Mouse (Mus musculus): ENCODE results near the gene Rhbdd2. TPM values are rescaled to one million over a fixed set of nuclear protein-coding genes. Genes with fewer than 3 reads are reported as not detected.

The Rhbdd2 gene
- total and polyA plus RNA-seq, 2 experiments: 8.5 to 20.9 TPM

- Histone ChIP-seq H3K27me3 (ENCODE audit: control insufficient read depth, insufficient read depth, low read length) (no peaks in the 10 kb centered on the region), H3K9ac (ENCODE audit: low read depth, low read length) (no peak overlapping the region), H3K79me2 (ENCODE audit: control insufficient read depth, insufficient read depth, low read length) (peaks cover under 1% of the 10 kb centered on the region; the same call in 1 of the 2 replicates), H3K4me3 (ENCODE audit: insufficient read depth, low read depth, low read length) (no peak overlapping the region), H3K27ac (replicated peaks; ENCODE audit: insufficient read depth, low read depth, low read length) (no peak overlapping the region; the same call in 1 of the 2 replicates), H3K4me1 (ENCODE audit: control insufficient read depth, insufficient read depth, low read length) (peaks cover 25% of the 10 kb centered on the region), H3K36me3 (ENCODE audit: control insufficient read depth, insufficient read depth, low read length) (peaks cover 2% of the 10 kb centered on the region; the same call in 1 of the 2 replicates)
- DNase-seq (ENCODE audit: extremely low read depth, low read depth, low spot score): no peak
- no peak for TF ChIP-seq CTCF (IDR thresholded peaks at IDR 0.05; ENCODE audit: low read depth, low read length)
- no peak for TF ChIP-seq POLR2A (IDR thresholded peaks at IDR 0.05; ENCODE audit: extremely low read depth, insufficient read depth, low read length)
- 96% methylated on average over 1 of the region's 1 CpGs for WGBS
These were observed 8.6 kb downstream of the Rhbdd2 start for GRCm38 (mm10) chr5:135641028-135641427.

GRCm38 (mm10) chr5:135642686-135643551 is 10.5 kb downstream of the Rhbdd2 start:
- TF ChIP-seq CTCF (IDR thresholded peaks at IDR 0.05; ENCODE audit: low read depth, low read length): no peak
- no peak for TF ChIP-seq POLR2A (IDR thresholded peaks at IDR 0.05; ENCODE audit: extremely low read depth, insufficient read depth, low read length)
- DNase-seq (ENCODE audit: extremely low read depth, low read depth, low spot score): peak; percentile 90
- H3K27ac ChIP-seq (replicated peaks; ENCODE audit: insufficient read depth, low read depth, low read length): peak overlapping the region; percentile 68
- peaks cover 34% of the 10 kb centered on the region for H3K4me1 ChIP-seq (ENCODE audit: control insufficient read depth, insufficient read depth, low read length)
- no peaks in the 10 kb centered on the region for H3K36me3 ChIP-seq (ENCODE audit: control insufficient read depth, insufficient read depth, low read length)
- H3K27me3 ChIP-seq (ENCODE audit: control insufficient read depth, insufficient read depth, low read length): no peaks in the 10 kb centered on the region
- no peaks in the 10 kb centered on the region for H3K79me2 ChIP-seq (ENCODE audit: control insufficient read depth, insufficient read depth, low read length)
- 24% methylated on average over 10 of the region's 10 CpGs for WGBS
- no peak overlapping the region; the same call in 1 of the 2 replicates for H3K9ac ChIP-seq (ENCODE audit: low read depth, low read length)
- H3K4me3 ChIP-seq (ENCODE audit: insufficient read depth, low read depth, low read length): no peak overlapping the region

- Histone ChIP-seq H3K9ac (ENCODE audit: low read depth, low read length) (no peak overlapping the region), H3K36me3 (ENCODE audit: control insufficient read depth, insufficient read depth, low read length) (no peaks in the 10 kb centered on the region), H3K27me3 (ENCODE audit: control insufficient read depth, insufficient read depth, low read length) (no peaks in the 10 kb centered on the region), H3K4me3 (ENCODE audit: insufficient read depth, low read depth, low read length) (no peak overlapping the region), H3K27ac (replicated peaks; ENCODE audit: insufficient read depth, low read depth, low read length) (peak overlapping the region; percentile 68), H3K4me1 (ENCODE audit: control insufficient read depth, insufficient read depth, low read length) (peaks cover 34% of the 10 kb centered on the region), H3K79me2 (ENCODE audit: control insufficient read depth, insufficient read depth, low read length) (no peaks in the 10 kb centered on the region)
- DNase-seq (ENCODE audit: extremely low read depth, low read depth, low spot score): no peak
- 100% methylated on average over 1 of the region's 1 CpGs for WGBS
- TF ChIP-seq POLR2A (IDR thresholded peaks at IDR 0.05; ENCODE audit: extremely low read depth, insufficient read depth, low read length) (no peak), CTCF (IDR thresholded peaks at IDR 0.05; ENCODE audit: low read depth, low read length) (no peak)
These were observed 11.1 kb downstream of the Rhbdd2 start for GRCm38 (mm10) chr5:135643552-135643842.

DNA sequence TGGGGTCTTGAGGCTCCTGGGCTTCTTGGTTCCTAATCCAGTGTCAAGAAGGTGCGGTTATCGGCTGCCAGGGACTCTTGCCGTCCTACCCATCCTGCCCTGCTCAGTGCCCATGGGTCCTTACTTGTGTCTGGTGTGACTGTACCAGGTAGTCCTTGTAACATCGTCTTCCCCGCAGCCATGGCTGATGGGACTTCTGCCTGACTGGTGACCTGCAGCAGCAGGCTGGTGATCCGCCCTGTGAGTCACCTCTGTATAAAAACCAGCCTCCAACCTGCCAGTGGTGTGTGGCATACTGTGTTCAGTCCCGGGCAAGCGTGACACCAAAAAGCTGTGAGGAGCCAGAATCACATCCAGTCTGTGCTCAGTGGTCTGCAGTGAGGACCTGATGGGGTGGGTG is 11.5 kb downstream of the Rhbdd2 start:
- WGBS: 93% methylated on average over 8 of the region's 8 CpGs
- TF ChIP-seq CTCF (IDR thresholded peaks at IDR 0.05; ENCODE audit: low read depth, low read length): no peak
- no peak for TF ChIP-seq POLR2A (IDR thresholded peaks at IDR 0.05; ENCODE audit: extremely low read depth, insufficient read depth, low read length)

GRCm38 (mm10) chr5:135645330-135645729 is 12.9 kb downstream of the Rhbdd2 start:
- no peak for DNase-seq (ENCODE audit: extremely low read depth, low read depth, low spot score)
- H3K4me3 ChIP-seq (ENCODE audit: insufficient read depth, low read depth, low read length): no peak overlapping the region
- H3K9ac ChIP-seq (ENCODE audit: low read depth, low read length): no peak overlapping the region
- no peaks in the 10 kb centered on the region for H3K36me3 ChIP-seq (ENCODE audit: control insufficient read depth, insufficient read depth, low read length)
- no peaks in the 10 kb centered on the region for H3K27me3 ChIP-seq (ENCODE audit: control insufficient read depth, insufficient read depth, low read length)
- H3K79me2 ChIP-seq (ENCODE audit: control insufficient read depth, insufficient read depth, low read length): no peaks in the 10 kb centered on the region
- peaks cover 25% of the 10 kb centered on the region for H3K4me1 ChIP-seq (ENCODE audit: control insufficient read depth, insufficient read depth, low read length)
- 85% methylated on average over 5 of the region's 5 CpGs for WGBS
- TF ChIP-seq CTCF (IDR thresholded peaks at IDR 0.05; ENCODE audit: low read depth, low read length): no peak
- TF ChIP-seq POLR2A (IDR thresholded peaks at IDR 0.05; ENCODE audit: extremely low read depth, insufficient read depth, low read length): no peak
- H3K27ac ChIP-seq (replicated peaks; ENCODE audit: insufficient read depth, low read depth, low read length): peak overlapping the region; percentile 69

More for the DNA sequence above, 11.5 kb downstream of the Rhbdd2 start:
- Histone ChIP-seq H3K79me2 (ENCODE audit: control insufficient read depth, insufficient read depth, low read length) (no peaks in the 10 kb centered on the region), H3K27ac (replicated peaks; ENCODE audit: insufficient read depth, low read depth, low read length) (peak overlapping the region; percentile 44), H3K36me3 (ENCODE audit: control insufficient read depth, insufficient read depth, low read length) (no peaks in the 10 kb centered on the region), H3K4me1 (ENCODE audit: control insufficient read depth, insufficient read depth, low read length) (peaks cover 33% of the 10 kb centered on the region), H3K27me3 (ENCODE audit: control insufficient read depth, insufficient read depth, low read length) (no peaks in the 10 kb centered on the region), H3K4me3 (ENCODE audit: insufficient read depth, low read depth, low read length) (no peak overlapping the region), H3K9ac (ENCODE audit: low read depth, low read length) (no peak overlapping the region; the same call in 1 of the 2 replicates)
- no peak for DNase-seq (ENCODE audit: extremely low read depth, low read depth, low spot score)

DNA sequence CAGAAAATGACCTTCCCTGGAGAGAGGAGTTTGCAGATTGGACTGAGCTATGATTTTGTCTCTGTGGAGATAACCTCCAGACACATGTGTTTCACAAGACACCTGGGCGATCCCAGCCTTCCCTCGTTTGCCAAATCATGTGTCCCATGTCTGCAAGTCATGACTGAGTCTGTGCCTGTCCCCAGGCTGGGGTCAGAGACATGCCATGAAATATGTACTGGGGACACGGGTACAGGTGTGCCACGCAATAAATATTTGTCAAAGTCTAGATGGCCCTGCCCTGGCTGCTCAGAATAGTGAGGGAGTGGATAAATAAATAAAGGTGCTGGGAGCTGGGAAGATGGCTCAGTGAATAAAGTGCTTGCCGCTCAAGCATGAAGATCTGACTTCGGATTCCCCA is 13.6 kb downstream of the Rhbdd2 start:
- no peaks in the 10 kb centered on the region for H3K27me3 ChIP-seq (ENCODE audit: control insufficient read depth, insufficient read depth, low read length)
- no peak overlapping the region for H3K4me3 ChIP-seq (ENCODE audit: insufficient read depth, low read depth, low read length)
- peaks cover 25% of the 10 kb centered on the region for H3K4me1 ChIP-seq (ENCODE audit: control insufficient read depth, insufficient read depth, low read length)
- no peaks in the 10 kb centered on the region for H3K79me2 ChIP-seq (ENCODE audit: control insufficient read depth, insufficient read depth, low read length)
- H3K27ac ChIP-seq (replicated peaks; ENCODE audit: insufficient read depth, low read depth, low read length): peak overlapping the region; percentile 69
- DNase-seq (ENCODE audit: extremely low read depth, low read depth, low spot score): peak; percentile 80
- TF ChIP-seq CTCF (IDR thresholded peaks at IDR 0.05; ENCODE audit: low read depth, low read length) (no peak), POLR2A (IDR thresholded peaks at IDR 0.05; ENCODE audit: extremely low read depth, insufficient read depth, low read length) (no peak)
- H3K9ac ChIP-seq (ENCODE audit: low read depth, low read length): peak overlapping the region; percentile 12; the same call in 1 of the 2 replicates
- 24% methylated on average over 6 of the region's 6 CpGs for WGBS
- no peaks in the 10 kb centered on the region for H3K36me3 ChIP-seq (ENCODE audit: control insufficient read depth, insufficient read depth, low read length)

All from liver, adult 2 months (tissue).